Mouse (Mus musculus) layer of hippocampus, postnatal 14 days (tissue): ENCODE measurements at regions not wholly inside any gene's neighbourhood (a gene's known extent, or its start where the extent isn't known, plus 50 kb on each side); places are given as distances from the start of the nearest gene placed in this dataset.

ENCODE experiments used
- DNase-seq, 2 experiments: peaks; one replicate each; pipeline ENCODE4 v3.0.0; 2021 to 2022; ENCODE audit warnings: low spot score in 2 of 2, mixed read lengths in 1 of 2

DNA sequence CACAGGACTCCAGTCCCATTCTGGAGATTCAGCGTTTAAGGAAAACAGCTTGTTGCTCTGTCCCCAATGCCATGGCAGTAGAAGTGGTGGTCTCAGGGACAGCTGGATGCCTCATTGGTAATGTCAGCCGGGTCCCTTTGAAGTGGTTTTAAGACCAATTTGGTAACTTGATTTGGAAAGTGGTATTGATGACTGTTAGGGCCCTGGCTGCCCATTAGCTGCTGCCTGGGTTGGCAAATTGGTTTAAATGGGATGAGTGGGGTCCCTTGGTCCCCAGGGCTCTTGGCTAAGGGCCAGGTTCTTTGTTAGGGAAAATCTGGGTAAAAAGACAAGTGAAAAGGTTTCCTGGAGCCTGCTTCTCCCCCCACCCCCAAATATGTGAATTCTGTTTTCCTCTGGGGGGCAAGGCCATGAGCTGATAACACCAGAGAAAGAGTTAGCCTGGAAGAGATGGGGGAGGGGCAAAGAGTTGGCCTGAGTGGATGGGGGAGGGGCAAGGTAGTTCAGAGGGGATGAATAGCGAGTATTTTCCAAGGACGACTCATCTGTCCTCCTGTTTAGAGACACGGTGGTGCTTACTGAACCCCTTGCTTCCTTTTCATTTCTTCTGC, 1224.6 kb upstream of the A1bg start:
- DNase-seq: no peak

DNA sequence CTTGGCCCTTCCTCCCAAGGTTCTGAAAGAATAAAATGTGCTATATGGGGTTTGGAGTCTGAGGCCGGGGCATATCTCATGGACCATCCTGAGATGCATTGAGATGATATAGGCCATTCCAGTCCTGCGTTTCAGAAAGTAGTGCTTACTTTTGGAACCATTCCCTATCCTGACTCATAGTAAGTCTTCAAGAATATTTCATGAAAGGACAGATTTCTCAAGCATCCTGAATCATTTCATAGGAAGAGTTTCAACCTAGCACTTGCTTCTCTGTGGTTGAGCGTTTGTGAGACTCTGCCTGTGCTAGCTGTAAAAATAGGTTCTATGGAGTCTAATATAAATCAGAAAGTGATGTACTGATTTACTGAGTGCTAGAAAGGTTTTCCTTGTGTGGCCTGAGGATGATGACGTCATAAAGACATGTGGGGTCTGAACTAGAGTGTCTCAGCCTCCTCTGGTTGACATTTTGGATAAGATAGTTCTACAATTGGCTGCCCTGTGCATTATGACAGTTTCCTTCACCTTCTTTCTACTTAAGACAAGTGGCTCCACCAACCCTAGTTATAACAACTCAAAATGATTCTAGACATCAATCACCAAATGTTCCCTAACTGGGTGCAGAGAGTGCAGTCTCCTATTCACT, 1223.0 kb upstream of the A1bg start:
- DNase-seq: no peak

DNA sequence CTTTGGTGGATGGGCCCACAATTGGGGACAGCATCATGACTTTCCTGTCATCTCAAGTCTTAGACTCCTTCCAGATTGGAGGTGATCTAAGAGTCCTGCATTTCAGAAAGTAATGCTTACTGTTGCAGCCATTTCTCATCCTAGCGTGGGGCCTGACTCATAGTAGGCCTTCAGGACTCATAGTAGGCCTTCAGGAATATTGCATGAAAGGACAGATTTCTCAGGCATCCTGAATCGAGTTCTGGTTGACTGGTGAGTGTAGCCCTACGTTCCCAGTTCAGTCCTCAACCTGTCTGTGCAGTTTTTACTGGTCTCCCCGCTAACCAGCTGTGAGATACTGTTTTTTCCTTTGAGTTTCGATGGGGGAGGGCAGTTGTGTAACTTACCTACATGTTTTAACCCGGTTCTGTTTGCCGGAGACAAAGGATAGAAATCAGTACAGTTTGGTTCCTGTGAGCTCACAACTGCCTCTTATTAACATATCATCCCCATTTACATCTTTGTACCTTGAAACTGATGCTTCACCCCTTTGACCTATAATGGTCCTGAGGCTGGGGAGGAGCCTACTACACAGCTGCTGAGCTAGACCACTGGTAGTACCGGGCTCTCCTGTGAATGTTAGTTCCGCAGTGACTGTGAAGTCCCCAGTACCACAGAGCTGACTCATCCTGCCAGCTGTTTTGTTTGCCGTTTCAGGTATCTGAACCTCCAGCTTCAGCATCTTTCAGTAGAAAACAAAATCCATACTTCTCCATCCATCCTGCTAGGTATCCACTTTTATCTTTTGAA, 1222.2 kb upstream of the A1bg start:
- no peak for DNase-seq

DNA sequence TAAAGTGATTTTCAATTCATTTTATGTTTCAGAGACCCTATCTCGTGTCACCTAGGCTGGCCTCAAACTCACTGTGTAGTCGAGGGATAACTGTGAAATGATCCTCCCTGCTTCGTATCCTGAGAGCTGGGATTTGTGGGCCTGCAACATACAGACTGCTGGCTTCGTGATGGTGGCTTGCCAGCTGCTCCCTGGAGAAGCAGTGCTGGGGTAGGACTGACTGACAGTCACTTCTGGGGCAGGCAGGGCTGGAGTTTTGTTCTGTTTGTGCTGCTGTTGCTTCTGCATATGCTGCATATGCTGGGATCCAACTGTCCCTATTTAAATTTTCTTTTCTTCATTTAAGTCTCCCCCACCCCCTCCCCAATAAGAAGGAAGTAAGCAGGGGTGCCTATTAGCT, 1217.0 kb upstream of the A1bg start:
- no peak for DNase-seq

- no peak for DNase-seq
Measured at GRCm38 (mm10) chr15:62139192-62139591, 1216.4 kb upstream of the A1bg start.

DNA sequence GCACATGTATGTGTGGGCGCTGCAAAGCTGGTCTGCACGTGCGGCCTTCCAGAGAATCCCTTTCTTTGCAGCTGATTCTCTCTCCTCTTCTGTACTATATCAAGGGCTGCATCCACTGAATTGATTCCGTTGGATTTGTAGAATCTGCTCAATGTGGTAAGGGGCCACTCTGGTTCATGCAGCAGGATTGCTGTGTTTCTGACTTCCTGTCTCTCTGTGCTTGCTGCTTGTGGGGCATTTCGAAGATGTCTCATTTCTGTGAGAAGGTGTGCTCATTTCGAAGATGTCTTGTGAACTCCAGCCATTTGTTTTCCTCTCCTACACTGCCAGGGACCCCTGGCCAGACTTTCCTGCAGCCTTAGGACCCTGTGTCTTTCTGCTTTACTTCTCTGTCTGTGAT, 1215.9 kb upstream of the A1bg start:
- no peak for DNase-seq

DNA sequence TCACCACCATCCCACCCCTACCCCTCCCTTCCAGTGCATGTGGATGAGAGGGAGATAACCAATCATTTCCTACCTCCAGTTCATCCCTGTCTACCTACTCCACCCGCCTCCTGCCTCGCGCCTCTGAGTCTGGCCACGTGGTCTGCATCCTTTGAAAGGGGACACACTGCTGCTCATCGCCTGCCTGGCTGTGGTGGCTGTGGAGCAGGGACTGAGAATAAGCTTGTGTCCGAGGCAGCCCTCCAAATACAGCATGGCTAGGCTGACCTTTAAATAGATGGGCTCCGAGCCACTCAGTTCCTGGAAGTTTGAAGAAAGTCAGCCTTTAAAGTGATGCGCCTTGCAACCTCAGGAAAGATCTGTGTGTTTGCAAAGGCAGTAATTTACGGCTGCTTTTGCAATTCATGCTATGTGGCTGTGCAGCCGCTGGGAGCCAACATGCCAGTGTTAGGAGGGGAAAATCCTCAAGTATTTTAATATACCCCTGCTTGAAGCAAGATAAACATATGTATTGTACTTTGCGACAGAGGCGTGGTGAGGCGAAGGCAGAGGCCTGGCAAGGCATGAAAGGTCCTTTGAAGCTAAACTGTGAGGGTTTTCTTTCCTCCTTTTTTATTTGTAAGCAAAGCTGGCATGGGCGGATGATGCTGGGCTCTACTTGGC, 1214.3 kb upstream of the A1bg start:
- no peak for DNase-seq

DNA sequence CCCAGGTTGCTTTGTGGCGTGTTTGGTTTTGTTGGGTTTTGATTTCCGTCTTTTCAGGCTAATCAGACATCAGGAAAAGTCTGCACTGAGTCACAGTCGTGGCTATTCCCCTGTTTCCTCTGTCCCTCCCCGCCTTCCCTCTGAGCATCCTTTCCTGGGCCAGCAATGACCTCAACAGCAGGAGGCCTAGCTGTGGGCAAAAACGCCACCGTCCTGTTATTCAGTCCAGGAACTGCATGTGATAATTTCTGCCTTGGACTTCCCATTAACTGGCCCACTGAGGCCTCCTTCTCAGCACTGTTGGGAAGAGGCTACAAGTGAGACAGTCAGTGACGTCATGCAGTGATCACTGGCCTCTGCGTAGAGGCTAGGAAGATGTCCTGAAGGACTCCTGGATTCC, 1212.0 kb upstream of the A1bg start:
- DNase-seq: no peak

- DNase-seq: no peak
Measured at GRCm38 (mm10) chr15:62134308-62134707, 1211.5 kb upstream of the A1bg start.

DNA sequence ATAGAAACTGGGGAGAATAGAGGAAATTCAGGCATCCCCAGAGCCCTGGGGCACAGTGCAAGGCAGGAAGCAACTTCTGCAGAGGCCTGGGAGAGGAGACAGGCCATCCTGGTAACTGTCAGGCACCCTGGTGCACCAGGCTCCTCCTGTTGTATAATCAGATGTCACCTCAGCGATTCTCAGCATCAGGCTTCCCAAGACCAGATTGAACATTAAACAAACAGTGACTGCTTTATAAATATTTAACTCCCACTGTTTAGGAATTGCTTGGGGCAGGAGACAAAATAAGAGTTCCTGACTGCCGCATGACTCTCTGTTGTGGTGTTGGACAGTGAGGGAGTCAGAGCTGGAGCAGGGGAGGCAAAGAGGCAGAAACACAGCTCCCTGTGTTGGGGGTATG, 1210.1 kb upstream of the A1bg start:
- no peak for DNase-seq

DNA sequence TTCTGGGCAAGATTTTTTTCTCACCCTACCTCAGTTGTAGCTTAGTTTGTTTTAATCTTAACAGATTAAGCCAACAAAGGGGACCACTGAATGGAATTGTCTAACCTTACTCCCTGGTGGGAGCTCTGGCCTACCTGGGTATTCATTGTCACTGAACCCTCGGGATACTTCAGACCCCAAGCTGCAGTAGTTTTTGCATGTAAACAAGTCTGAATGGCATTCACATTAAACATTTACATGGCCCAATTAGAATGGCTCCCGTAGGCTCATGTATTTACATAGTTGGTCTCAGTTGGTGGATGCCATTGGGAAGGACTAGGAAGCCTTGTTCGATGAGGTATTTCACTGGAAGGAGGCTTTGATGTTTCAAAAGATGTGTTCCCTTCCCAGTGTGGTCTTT, 1208.9 kb upstream of the A1bg start:
- no peak for DNase-seq

- no peak for DNase-seq
Measured at GRCm38 (mm10) chr15:62130530-62130929, 1207.7 kb upstream of the A1bg start.

GRCm38 (mm10) chr15:62128546-62129212, 1205.9 kb upstream of the A1bg start:
- DNase-seq: no peak

DNA sequence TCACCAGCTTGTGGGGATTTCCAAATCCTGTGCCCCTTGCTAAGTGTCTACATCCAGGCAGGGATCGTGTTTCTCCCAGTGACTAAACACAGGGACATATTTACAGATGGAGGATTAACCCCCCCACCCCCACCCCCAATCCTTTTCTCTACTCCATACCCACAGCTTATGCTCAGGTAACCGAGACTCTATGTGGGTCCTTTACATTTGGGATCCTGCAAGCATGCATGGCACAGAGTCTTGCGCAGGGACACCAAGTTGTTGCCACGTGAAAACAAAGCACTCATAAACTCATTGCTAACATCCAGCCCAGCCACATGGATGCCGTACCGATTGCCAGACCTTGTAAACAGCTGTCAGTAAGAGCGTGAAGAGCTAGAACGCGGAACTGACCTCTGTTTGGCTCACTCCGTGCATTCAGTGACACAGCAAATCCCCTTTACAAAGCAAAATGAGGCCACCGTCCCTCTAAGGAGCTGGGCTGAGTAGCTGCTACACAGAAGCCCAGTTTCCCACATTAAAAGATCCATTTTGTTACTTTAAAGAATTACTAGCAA, 1204.9 kb upstream of the A1bg start:
- no peak for DNase-seq

DNA sequence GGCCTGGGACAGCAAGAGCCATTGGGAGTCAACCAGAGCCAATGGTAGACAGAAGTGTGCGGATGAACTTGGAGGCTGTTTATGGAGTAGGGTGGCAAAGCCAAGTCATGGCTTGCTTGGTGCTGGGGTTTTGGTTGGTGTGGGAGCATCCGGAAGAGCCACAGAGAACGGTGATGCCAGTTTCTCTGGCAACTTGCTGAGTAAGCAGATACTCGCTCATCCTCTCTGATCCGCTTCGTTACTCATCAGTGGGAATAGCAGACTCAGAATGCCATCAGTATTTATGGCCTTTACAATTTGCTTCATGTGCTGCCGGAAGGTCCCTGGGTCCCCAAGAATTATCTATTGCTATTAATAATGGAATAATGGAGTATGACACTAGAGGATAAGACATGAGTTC, 1202.9 kb upstream of the A1bg start:
- DNase-seq: no peak

DNA sequence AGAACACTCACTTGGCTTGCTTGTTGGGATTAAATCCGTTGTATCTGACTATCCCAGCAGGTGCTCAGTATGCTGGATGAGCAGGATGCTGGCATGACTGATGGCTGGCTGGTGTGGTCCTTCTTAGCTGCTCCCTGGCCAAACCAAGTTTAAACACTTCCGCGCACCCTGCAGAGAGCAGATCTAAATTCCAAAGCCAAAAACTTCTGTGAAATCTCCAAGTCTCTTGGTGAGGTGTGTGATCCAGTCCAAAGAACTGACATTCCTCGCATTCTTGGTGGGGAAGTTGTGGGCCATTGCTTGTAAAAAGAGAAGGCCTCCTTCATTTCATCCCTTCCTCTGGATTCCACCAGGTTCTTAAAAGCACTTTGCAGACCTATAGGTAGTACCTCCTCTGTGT, 1200.9 kb upstream of the A1bg start:
- DNase-seq: no peak

GRCm38 (mm10) chr15:62122265-62123023, 1199.6 kb upstream of the A1bg start:
- no peak for DNase-seq

DNA sequence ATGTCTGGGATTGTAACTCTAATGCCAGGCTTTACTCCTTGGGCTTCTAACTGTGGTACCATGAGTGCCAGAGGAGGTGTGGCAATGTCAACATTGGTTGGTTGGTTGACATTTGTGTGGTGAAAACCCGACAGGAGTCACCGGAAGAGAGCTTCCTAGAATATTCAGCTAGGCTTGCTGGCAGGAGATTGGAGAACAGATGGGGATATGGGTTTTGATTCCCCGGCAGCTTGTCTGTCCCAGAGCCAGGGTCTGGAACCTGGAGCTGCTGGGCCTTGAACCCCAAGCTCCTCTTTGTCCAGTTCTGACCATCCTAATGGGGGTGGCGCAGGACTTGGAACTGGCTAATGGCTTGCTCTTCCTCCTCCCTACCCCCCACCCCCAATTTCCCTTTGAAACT, 1198.9 kb upstream of the A1bg start:
- no peak for DNase-seq

- DNase-seq: no peak
Measured at GRCm38 (mm10) chr15:62120735-62121134, 1197.9 kb upstream of the A1bg start.

GRCm38 (mm10) chr15:62118997-62119396, 1196.2 kb upstream of the A1bg start:
- no peak for DNase-seq
